Mouse (Mus musculus) intestine, postnatal 0 days (tissue): ENCODE measurements around the gene Traf6. TPM values are rescaled to one million over a fixed set of nuclear protein-coding genes. Genes with fewer than 3 reads are reported as not detected.
A peak's percentile ranks its signal among the peaks of the same experiment; 100 is the strongest.

ENCODE experiments used
- ATAC-seq: fragments of 200-750 bp; cut with Nextera tagmentation; 2 replicates; pipeline ENCODE4 v1.8.0; 2017; ENCODE audit warnings: mild to moderate bottlenecking, moderate TSS enrichment, moderate library complexity
- H3K27ac ChIP-seq: fragments of 300-500 bp; sonication (generic); 2 replicates; pipeline ENCODE4 v1.5.1; 2014; ENCODE audit warnings: mild to moderate bottlenecking, low read depth, low read length, moderate library complexity
- H3K27me3 ChIP-seq: fragments of 300-500 bp; sonication (generic); replicated peaks from 2 replicates; pipeline ENCODE4 v1.6.1; 2014; ENCODE audit warnings: low read length, mixed read lengths; ENCODE audit not compliant: control insufficient read depth, insufficient read depth
- H3K36me3 ChIP-seq: fragments of 300-500 bp; sonication (generic); 2 replicates; pipeline ENCODE4 v1.6.1; 2014; ENCODE audit warnings: mild to moderate bottlenecking, moderate library complexity; ENCODE audit not compliant: control insufficient read depth, insufficient read depth
- H3K4me1 ChIP-seq: fragments of 300-500 bp; sonication (generic); replicated peaks from 2 replicates; pipeline ENCODE4 v1.6.1; 2014; ENCODE audit warnings: antibody characterized with exemption, low read length, mixed read lengths; ENCODE audit not compliant: control insufficient read depth, insufficient read depth
- H3K4me2 ChIP-seq: fragments of 300-500 bp; sonication (generic); replicated peaks from 2 replicates; pipeline ENCODE4 v1.6.1; 2014; ENCODE audit warnings: low read depth, mild to moderate bottlenecking, moderate library complexity
- H3K4me3 ChIP-seq: fragments of 300-500 bp; sonication (generic); 2 replicates; pipeline ENCODE4 v1.5.1; 2014; ENCODE audit warnings: low read depth, low read length
- H3K9ac ChIP-seq: fragments of 300-500 bp; sonication (generic); 2 replicates; pipeline ENCODE4 v1.6.1; 2014; ENCODE audit warnings: mild to moderate bottlenecking, low read depth, low read length
- H3K9me3 ChIP-seq: fragments of 300-500 bp; sonication (generic); 2 replicates; pipeline ENCODE4 v1.6.1; 2016; ENCODE audit warnings: mixed run types; ENCODE audit not compliant: control insufficient read depth
- CTCF ChIP-seq: sonication (generic); IDR thresholded peaks from 2 replicates; pipeline ENCODE4 v1.5.1; 2016; ENCODE audit warnings: low read depth, mild to moderate bottlenecking, control low read depth, antibody characterized with exemption, moderate library complexity
- WGBS: fragments of 180-500 bp; shearing (Covaris S2); extraction: QIAGEN DNeasy Blood & Tissue Kit; methylation state at CpG from one replicate; pipeline ENCODE4 v1.1.7; 2014; 5-methylcytosine and 5-hydroxymethylcytosine counted together
- polyA plus RNA-seq: library from polyadenylated mRNA; unstranded; fragments of >200 nt; fragmentation: Nextera tagmentation; extraction: Ambion mirVana; gene quantifications from 2 replicates; pipeline ENCODE4 v1.2.1, GENCODE M21; 2015

Traf6 gene
- polyA plus RNA-seq, 1 experiment from 2014 or later: 4.9 TPM

GRCm38 (mm10) chr2:101727787-101728186 is 49.6 kb downstream of the Traf6 start:
- H3K27me3 ChIP-seq: no peaks in the 10 kb centered on the region
- no peaks in the 10 kb centered on the region for H3K9me3 ChIP-seq
- no peak overlapping the region for H3K4me3 ChIP-seq
- no peak overlapping the region for H3K4me2 ChIP-seq
- H3K4me1 ChIP-seq: no peaks in the 10 kb centered on the region
- no peak overlapping the region for H3K27ac ChIP-seq
- no peak for ATAC-seq
- peaks cover 23% of the 10 kb centered on the region for H3K36me3 ChIP-seq
- TF ChIP-seq CTCF: no peak
- no peak overlapping the region for H3K9ac ChIP-seq

DNA sequence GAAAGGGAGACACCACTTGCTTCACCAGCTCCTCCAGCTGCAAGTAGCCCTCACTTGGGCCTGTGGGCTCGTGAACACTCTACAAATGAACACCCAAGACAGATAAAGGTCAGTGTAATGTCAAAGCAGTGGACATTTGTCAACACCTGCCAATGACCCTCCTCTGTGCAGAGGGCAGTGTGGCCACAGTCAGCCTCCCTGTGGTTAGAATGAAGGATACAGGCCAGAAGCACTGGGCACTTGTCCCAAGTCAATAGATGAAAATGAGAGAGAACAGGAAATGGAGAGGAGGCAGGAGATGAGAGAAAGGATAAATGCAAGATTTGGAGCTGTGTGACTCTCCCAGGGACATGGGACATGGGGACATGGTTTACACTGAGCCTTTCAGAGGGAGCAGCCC is 51.2 kb downstream of the Traf6 start:
- Histone ChIP-seq H3K9ac (no peak overlapping the region), H3K27me3 (no peaks in the 10 kb centered on the region), H3K4me2 (no peak overlapping the region), H3K9me3 (no peaks in the 10 kb centered on the region), H3K27ac (no peak overlapping the region), H3K36me3 (peaks cover 29% of the 10 kb centered on the region), H3K4me1 (no peaks in the 10 kb centered on the region), H3K4me3 (no peak overlapping the region)
- 64% methylated on average over 1 of the region's 1 CpGs for WGBS
- TF ChIP-seq CTCF: no peak
- ATAC-seq: no peak

- peaks cover 27% of the 10 kb centered on the region for H3K36me3 ChIP-seq
- H3K4me1 ChIP-seq: no peaks in the 10 kb centered on the region
- no peaks in the 10 kb centered on the region for H3K9me3 ChIP-seq
- no peak overlapping the region for H3K27ac ChIP-seq
- ATAC-seq: no peak
- no peaks in the 10 kb centered on the region for H3K27me3 ChIP-seq
- TF ChIP-seq CTCF: no peak
- H3K4me3 ChIP-seq: no peak overlapping the region
- no peak overlapping the region for H3K9ac ChIP-seq
- H3K4me2 ChIP-seq: no peak overlapping the region
Observed at GRCm38 (mm10) chr2:101730972-101731371, 52.7 kb downstream of the Traf6 start.

DNA sequence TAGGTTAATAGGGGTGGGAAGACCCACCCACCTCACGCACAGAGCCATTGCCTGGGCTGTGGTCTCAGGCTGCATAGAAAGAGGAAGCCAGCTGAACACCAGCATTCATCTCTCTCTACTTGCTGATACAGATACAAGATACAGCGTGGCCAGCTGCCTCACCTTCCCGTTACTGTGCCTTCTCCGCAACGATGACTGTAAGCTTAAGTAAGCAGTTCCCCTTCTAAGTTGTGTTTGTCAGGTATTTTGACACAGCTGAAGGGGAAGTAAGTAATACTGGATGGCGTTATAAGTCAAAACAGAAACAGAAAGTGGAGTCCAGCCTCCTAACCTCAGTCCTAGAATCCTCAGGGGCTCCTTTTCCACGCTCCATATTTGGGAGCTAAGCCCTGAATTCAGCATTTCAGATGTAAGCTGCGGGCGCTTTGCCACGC is 54.6 kb downstream of the Traf6 start:
- Histone ChIP-seq H3K9ac (no peak overlapping the region), H3K27me3 (no peaks in the 10 kb centered on the region), H3K9me3 (no peaks in the 10 kb centered on the region), H3K27ac (no peak overlapping the region), H3K4me1 (no peaks in the 10 kb centered on the region), H3K36me3 (peaks cover 24% of the 10 kb centered on the region), H3K4me3 (no peak overlapping the region), H3K4me2 (no peak overlapping the region)
- WGBS: 73% methylated on average over 10 of the region's 10 CpGs
- no peak for TF ChIP-seq CTCF
- ATAC-seq: no peak

GRCm38 (mm10) chr2:101733564-101733963 is 55.3 kb downstream of the Traf6 start:
- Histone ChIP-seq H3K27ac (no peak overlapping the region), H3K9me3 (no peaks in the 10 kb centered on the region), H3K9ac (no peak overlapping the region), H3K27me3 (no peaks in the 10 kb centered on the region), H3K4me2 (no peak overlapping the region), H3K4me3 (no peak overlapping the region), H3K4me1 (no peaks in the 10 kb centered on the region), H3K36me3 (peaks cover 24% of the 10 kb centered on the region)
- no peak for ATAC-seq
- no peak for TF ChIP-seq CTCF
- WGBS: 59% methylated on average over 3 of the region's 3 CpGs

DNA sequence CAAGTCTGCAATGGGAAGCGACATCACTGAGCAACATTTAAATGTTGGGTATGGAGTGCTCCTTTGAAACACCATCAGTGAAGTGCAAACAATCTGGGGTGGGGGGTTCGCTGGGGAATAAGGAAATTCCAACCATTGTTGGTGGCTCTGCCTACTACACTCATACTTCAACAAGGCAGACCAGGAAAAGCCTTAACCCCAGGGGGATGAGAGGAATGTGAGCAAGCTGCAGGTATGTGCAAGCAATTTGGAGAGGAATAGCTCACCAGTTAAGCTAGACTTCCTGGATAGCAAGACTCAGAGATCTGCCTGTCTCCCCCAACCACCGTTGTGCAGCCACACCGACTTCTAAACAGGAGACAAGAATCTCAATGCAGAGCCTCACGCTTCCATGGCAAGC is 61.7 kb downstream of the Traf6 start:
- Histone ChIP-seq H3K27me3 (no peaks in the 10 kb centered on the region), H3K9me3 (no peaks in the 10 kb centered on the region), H3K36me3 (peaks cover 13% of the 10 kb centered on the region), H3K4me1 (no peaks in the 10 kb centered on the region), H3K4me2 (no peak overlapping the region), H3K9ac (no peak overlapping the region), H3K27ac (no peak overlapping the region), H3K4me3 (no peak overlapping the region)
- ATAC-seq: no peak
- no peak for TF ChIP-seq CTCF
- 63% methylated on average over 5 of the region's 5 CpGs for WGBS

DNA sequence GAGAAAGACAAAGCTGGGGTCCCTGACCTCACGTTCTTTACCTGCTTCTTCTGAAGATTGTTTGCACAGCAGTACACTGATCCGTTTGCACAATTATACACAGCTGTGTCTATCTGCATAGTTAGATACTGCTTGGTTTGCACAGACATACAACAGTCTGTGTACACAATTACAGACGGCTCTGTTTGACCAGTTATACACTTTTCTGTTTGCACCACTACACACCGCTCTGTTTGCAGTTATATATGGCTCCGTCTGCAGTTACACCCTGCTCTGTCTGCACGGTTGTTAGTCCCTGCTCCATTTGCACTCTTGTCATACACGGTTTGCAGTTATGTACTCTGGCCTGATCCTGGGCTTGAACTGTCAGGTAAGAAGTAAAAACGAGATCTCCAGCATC is 63.4 kb downstream of the Traf6 start:
- Histone ChIP-seq H3K9ac (no peak overlapping the region), H3K4me3 (no peak overlapping the region), H3K36me3 (peaks cover 13% of the 10 kb centered on the region; the same call in 1 of the 2 replicates), H3K4me1 (no peaks in the 10 kb centered on the region), H3K9me3 (no peaks in the 10 kb centered on the region), H3K27ac (no peak overlapping the region), H3K4me2 (no peak overlapping the region), H3K27me3 (no peaks in the 10 kb centered on the region)
- no peak for TF ChIP-seq CTCF
- WGBS: 40% methylated on average over 8 of the region's 8 CpGs
- ATAC-seq: peak; percentile 31; the same call in 1 of the 2 replicates
